Mouse (Mus musculus) subcutaneous adipose tissue, adult 2 months (tissue): ENCODE data around the gene Nt5dc2. TPM values are rescaled to one million over a fixed set of nuclear protein-coding genes. Genes with fewer than 3 reads are reported as not detected.

Experiments used
- polyA plus RNA-seq: library from polyadenylated mRNA; depleted of rRNA; stranded (reverse); fragments of >200 nt; gene quantifications from 2 replicates; pipeline ENCODE4 v1.2.3, GENCODE M21; 2012; ENCODE audit warnings: low replicate concordance; rRNA removed

Nt5dc2 gene
- polyA plus RNA-seq, result 27.5 and 77.3 TPM in 2 replicates

GRCm38 (mm10) chr14:31130236-31131220 lies at the start of gene Nt5dc2:
Gene Nt5dc2 (plus strand): TSS chr14:31131053.

GRCm38 (mm10) chr14:31128826-31129219 lies 2.0 kb upstream of the Nt5dc2 start, which contains the start of gene Smim4:
Gene Smim4 (minus strand): TSS chr14:31128956.

GRCm38 (mm10) chr14:31168425-31168824 lies 37.6 kb downstream of the Nt5dc2 start, which contains the start of gene Stab1:
Gene Stab1 (minus strand): TSS chr14:31168641.

Other genes with a start within 250 kb of the Nt5dc2 start
- 3.2 and 4.9 TPM in 2 replicates for gene Itih4, start 244.6 kb upstream of the Nt5dc2 start, polyA plus RNA-seq
- gene Itih3, start 207.3 kb upstream of the Nt5dc2 start, polyA plus RNA-seq, result 0.43 and 1.0 TPM in 2 replicates
- gene Itih1, start 187.8 kb upstream of the Nt5dc2 start, polyA plus RNA-seq, result 0.17 and 0.46 TPM in 2 replicates
- gene Nek4, start 179.7 kb upstream of the Nt5dc2 start, polyA plus RNA-seq, result 3.1 and 5.7 TPM in 2 replicates
- gene Glt8d1, start 129.7 kb upstream of the Nt5dc2 start, polyA plus RNA-seq, result 32.5 and 46.0 TPM in 2 replicates
- gene Spcs1, start 129.4 kb upstream of the Nt5dc2 start, polyA plus RNA-seq, result 208 and 223 TPM in 2 replicates
- gene Pbrm1, start 111.9 kb upstream of the Nt5dc2 start, polyA plus RNA-seq, result 10.7 and 21.0 TPM in 2 replicates
- 16.2 and 42.3 TPM in 2 replicates for gene Gnl3, start 111.9 kb upstream of the Nt5dc2 start, polyA plus RNA-seq
- gene Smim4, start 2.1 kb upstream of the Nt5dc2 start, polyA plus RNA-seq, result 24.2 and 50.4 TPM in 2 replicates
- 161 and 184 TPM in 2 replicates for gene Stab1, start 37.6 kb downstream of the Nt5dc2 start, polyA plus RNA-seq
- gene Tnnc1, start 77.3 kb downstream of the Nt5dc2 start, polyA plus RNA-seq, result 0.19 and 0.75 TPM in 2 replicates
- gene Nisch, start 85.9 kb downstream of the Nt5dc2 start, polyA plus RNA-seq, result 317 and 568 TPM in 2 replicates
- gene Sema3g, start 86.8 kb downstream of the Nt5dc2 start, polyA plus RNA-seq, result 17.6 and 29.3 TPM in 2 replicates
- 5.5 and 6.4 TPM in 2 replicates for gene Phf7, start 120.3 kb downstream of the Nt5dc2 start, polyA plus RNA-seq
- gene Bap1, start 120.4 kb downstream of the Nt5dc2 start, polyA plus RNA-seq, result 49.3 and 71.2 TPM in 2 replicates
- gene Dnah1, start 192.8 kb downstream of the Nt5dc2 start, polyA plus RNA-seq, result 0.67 and 6.9 TPM in 2 replicates
- 16.2 and 18.6 TPM in 2 replicates for gene Capn7, start 205.6 kb downstream of the Nt5dc2 start, polyA plus RNA-seq